Mouse (Mus musculus): ENCODE data around the gene Tex46.

DNA sequence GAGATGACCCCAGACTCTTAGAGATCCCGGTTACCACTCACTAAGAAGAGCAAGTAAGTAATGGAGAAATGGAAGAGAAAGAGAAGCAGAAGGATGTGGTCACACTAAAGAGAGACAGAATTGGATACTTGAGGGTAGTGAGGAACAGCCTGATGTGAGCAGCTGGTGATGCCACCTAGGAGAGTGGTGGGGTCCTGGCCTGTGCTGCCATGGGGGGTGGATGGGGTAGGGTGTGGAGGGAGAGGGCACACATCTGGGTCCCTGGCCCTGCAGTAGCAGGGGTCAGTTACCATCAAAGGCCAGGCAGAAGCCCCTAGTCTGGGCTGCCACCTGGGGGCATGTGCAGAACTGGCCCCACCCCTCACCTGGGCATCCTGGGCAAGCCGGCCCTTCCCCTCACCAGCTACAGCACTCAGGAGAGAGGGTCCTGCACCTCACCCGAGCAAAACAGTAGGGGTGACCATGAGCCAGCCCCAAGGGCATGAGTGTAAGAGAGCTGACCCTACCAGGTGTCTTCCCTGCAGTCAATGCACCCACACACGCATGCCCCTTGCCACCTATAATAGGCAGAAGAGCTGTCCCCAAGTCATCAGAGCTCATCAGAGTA is 22.9 kb upstream of the Tex46 start:
- TF ChIP-seq TAL1 (conservative IDR thresholded peaks at IDR 0.05; ENCODE audit: low read depth, low read length) (no peak), CTCF (IDR thresholded peaks at IDR 0.05; ENCODE audit: low read depth, low read length) (no peak), POLR2AphosphoS5 (IDR thresholded peaks at IDR 0.05; ENCODE audit: insufficient replicate concordance, low read depth, low read length) (no peak)
